Mouse (Mus musculus) cerebellum, postnatal 14 days (tissue): Measurements from ENCODE around the gene Tnik.

ENCODE experiments used
- DNase-seq, 2 experiments: peaks; one replicate each; pipeline ENCODE4 v3.0.0; 2021; ENCODE audit warnings: mixed read lengths in 2 of 2

The Tnik gene

DNA sequence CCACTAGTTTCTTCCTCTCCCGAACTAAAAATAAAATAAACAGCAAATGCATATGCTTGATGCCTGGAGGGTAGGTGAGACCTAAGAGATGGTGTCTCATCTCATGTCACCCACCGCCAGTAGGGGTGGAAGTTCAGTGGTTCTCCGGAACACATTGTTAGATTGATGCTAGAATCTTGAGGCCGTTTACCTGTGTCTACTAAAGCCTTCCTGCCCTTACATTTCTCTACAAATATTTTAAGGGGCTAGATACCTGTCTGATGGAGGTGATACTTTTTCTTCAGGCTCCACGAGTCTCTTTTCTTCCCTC is 1.8 kb downstream of the Tnik start:
- DNase-seq = no peak

DNA sequence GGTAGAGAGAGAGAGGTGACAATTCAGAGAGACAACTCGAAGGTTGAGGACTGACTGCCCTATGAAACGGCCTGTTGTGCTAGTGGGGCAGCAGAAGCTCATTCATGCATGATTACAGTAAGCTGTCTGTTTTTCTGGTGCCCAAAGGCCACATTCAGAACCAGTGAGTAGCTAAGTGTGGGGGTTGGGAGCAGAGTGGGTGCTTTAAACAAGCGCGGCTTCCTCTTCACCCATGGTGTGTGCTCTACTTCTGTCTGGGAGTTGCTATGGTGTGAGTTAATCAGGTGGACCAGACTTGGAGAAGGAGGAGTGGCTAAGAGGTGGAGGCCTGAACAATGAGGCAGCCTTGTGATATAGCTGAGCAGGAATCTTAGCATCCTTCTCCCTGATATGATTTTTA is 2.2 kb downstream of the Tnik start:
- peak; percentile 63 to 67 for DNase-seq

DNA sequence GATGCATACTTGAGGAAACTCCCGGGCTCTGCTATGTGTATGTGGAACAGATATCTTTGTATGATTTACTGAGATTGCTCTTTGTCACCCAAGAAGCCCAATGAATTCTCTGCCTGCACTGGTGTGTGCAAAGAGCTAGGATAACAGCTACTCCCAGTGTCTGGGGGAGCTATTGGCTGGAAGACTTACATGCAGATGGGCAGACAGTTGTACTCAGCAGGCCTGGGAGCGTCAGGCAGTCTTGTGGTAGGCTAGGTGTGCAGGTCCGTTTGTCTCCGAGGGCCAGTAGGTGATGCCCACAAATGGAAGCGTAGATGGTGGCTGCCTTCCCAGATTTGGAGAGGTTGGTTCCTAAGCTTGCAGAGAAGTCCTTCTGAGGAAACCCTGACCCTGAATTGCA is 2.6 kb downstream of the Tnik start:
- peak; percentile 71 to 80 for DNase-seq

DNA sequence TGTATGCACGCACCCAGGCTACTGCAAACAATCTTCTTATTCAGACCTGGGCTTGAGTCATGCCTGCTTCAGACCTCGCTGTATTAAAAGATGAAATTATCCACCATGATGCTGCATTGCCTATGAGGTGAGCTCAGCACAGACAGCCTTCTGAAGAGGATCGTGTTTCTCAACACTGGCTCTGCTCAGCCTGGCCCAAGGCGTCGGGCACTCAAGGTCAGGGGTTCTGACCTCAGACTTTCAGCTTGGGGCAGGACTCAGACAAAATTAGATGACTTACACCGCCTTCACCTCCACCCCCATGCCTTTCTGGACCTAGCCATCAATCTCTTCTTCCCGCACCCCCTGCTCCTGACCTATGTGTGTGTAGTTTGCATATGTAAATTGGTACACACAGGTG is 4.2 kb downstream of the Tnik start:
- DNase-seq = no peak

DNA sequence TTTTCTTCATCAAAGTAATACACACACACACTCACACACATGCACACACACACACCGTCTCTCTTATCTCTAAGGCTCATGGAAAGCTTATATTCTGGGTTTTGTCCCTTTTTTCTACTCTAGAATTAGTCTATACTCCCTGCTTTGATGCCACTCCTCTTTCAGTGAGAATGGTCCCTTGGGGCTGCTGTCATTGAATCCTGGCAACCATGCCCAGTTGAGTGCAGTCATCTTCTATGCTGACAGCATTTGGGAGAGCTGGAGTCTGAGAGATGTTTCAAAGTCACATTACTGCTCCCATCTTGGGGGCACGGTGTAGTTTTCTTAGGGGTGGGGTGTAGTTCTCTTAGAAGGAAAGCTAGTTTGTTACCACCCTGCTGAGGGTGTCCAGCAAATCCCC is 6.7 kb downstream of the Tnik start:
- DNase-seq = peak in 1 of 2 experiments; percentile 26

DNA sequence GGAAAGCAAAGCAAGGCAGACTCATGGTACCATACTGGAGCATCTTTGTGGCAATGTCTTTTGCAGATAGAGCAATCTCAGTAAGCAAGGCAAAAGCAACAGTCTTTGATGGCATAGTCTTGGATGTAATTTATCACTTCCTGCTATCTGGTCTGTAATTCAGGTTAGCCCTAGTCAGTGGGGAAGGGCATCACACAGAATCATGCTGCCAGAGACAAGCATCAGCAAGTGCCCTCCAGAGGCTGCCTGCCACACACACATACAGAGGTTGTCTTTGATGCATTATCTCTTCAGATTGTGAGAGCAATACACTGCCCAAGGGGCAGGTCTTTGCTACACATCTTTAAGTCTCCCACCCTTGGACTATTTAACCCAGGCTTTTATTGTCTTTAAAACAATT is 8.9 kb downstream of the Tnik start:
- DNase-seq = no peak

DNA sequence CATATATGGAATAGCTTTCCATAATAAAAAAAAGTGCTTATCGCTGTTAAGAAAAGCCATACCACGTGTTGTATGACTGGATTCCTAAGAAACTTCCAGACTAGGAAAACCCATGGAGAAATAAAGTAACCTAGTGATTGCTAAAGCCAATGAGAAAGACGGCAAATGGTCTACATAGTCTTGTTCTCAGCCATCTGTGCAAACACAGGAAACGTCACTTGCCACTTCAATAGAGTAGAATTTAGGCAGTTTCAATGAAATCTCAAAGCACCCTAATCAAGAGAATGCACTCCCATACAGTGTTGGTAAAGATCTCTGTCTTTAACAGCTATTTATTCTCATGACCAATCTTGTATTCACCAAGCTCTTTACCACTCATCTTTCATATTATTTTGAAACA is 11.7 kb downstream of the Tnik start:
- no peak for DNase-seq

DNA sequence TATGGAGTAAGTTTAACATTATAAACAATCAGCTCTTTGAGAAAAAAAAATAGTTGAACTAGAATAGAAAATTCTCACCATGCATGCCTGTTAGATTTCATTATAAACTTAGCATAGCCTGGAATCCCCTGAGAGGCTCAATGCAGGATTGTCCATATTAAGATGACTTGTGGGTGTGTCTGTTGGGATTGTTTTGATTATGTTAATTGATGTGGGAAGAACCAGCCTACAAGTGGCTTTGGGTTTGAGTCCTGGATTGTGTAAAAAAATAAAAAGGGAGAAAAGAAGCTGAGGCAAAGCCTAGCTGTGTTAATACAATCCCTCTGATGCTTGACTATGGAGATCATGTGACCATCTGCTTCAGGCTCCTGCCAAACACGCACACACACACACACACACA is 26.7 kb downstream of the Tnik start:
- DNase-seq = peak in 1 of 2 experiments; percentile 37

DNA sequence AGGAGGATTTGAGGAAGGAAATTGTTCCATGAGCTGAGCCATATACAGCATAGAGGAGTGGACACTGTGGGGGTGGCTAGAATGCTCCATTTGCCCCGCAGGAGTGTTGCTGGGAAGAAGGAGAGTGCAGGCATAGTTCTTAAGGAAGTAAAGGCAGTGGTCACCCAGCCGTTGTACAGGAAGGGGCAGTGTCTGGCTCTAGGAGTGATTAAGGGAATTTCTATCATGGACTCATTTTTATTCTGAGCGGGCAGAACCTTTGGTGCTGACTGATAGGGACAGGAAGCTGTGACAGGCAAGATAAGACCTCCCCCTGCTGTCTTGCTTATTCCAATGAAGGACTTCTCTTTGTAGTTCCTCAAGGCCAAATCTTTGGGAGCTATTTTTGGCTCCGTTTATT is 38.4 kb downstream of the Tnik start:
- DNase-seq = no peak

DNA sequence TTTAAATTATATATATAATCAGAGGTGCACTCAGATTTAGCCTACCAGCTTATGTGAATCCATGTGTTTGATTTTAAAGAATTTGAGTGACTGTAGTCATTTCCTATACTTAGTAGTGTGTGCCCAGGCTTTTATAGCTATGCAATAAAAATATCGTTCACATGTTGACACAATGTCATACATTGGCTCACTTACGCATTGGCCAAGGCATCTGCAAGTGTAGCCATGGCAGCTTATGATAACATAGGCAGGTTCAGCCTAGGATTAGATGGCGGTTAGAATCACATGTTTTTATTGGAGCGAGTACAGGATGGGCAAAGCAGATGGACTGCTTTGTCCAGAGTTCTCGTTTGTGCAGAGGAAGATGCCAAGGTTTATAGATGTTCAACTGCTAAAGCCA is 40.9 kb downstream of the Tnik start:
- DNase-seq = no peak

DNA sequence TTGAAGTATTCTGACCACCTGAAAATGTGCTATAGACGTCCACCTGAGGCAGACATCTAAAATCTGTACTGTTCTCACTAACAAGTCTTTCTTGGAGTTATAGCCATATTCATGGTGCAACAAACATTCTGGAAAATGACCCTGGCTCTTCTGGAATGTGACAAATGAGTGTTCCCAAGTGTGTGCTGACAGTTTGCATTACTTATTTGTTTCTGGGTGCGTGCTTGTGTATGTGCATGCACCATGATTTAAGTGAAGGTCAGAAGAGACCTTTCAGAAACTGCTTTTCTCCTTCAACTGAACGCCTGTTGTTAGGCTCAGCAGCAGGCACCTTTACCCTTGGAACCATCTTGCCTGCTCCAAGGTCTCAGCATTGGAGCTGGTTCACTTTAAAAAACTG is 43.8 kb downstream of the Tnik start:
- DNase-seq = no peak

DNA sequence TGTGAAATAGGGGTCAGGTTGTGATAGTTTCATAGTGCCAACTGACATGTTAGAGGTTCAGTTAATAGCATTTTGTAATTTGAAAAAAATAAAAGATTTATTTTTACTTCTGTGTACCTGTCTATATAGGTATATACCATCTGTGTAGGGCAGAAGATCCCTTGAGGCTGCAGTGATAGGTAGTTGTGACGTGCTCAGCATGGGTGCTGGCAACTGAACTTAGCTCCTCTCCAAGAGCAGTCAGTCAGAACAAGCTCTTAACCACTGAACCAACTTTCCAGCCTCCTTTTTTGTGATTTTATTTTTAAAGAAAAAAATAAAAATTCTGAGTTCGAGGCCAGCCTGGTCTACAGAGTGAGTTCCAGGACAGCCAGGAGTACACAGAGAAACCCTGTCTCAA is 51.4 kb downstream of the Tnik start:
- DNase-seq = peak in 1 of 2 experiments; percentile 51

DNA sequence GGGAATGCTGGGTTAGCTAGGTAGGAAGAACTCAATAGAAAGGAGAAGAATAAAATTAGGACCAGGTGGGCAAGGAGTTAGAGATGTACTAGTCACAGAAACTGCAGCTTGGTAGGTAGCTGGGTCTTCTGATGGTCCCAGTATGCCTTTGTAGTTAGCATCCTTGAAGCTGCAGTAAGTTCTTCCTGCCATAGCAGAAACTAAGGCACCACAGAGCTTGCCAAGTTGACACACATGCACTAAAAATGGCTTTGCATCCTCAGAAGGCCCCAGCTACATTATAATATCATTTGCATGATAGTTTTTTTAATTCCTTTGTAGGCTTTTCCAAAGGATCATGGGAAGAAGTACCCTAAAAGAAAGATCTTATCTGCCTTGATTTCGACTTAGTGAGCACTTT is 54.3 kb downstream of the Tnik start:
- no peak for DNase-seq

DNA sequence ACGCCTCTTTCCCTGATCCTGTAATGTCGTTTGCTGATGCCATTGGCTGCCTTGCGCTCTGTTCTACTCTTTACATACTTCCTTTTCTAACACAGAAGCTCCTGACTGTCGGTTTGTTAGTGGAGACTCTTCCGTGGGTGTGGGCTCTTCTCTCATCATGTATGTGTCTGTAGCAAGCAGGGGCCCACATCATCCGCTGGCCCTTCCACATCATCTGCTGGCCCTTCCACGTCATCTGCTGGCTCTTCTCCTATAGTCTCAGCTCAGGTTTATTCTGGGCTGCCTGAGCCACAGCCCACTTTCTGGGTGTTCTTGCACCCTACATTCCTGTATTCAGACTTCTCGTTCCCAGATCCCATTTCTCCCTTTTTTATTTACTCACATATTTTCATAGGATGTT is 58.6 kb downstream of the Tnik start:
- DNase-seq = no peak

DNA sequence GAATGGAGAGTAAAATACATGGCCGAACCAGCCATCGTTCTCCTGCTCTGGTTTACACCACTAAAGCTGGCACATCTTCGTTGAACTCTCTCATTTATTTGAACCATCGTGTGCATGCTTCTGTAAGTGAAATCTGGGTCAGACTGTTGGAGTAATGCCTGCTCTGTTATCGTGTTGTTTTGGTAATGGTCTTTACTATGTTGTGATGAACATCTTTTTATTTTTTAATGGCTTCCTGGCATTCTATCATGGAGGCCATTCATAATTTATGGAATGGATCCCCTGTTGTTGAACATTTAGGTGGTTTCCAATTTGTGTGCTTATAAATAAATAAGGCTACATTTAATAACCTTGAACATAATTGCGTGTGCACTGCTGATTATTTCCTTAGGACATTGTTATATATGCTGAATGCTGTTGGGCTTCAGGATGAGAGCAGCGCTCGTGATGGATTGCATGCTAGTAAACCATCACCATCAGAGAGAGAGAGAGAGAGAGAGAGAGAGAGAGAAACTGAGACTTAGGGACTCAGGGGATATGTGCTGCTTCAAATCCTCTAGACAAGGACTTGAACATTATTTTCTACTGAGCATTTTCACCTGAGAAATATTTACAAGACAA is 62.7 kb downstream of the Tnik start:
- no peak for DNase-seq

DNA sequence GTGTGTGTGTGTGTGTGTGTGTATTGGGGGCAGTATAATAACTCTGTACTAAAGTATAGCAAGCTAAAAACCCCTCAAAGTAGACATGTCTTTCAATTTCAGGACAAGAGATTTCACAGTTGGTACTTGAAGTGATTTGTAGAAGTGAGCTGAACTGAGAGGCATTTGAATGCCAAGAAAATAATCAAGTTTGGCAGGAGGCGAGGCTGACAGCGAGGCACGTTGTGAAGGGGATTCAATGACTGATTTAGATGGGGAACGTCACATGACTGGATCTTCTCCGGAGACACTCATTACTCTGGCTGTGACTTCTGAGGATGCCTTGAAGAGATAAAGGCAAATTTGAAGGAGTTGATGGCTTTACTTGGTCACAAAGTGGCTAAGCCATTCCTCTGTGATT is 69.3 kb downstream of the Tnik start:
- peak in 1 of 2 experiments; percentile 45 for DNase-seq

DNA sequence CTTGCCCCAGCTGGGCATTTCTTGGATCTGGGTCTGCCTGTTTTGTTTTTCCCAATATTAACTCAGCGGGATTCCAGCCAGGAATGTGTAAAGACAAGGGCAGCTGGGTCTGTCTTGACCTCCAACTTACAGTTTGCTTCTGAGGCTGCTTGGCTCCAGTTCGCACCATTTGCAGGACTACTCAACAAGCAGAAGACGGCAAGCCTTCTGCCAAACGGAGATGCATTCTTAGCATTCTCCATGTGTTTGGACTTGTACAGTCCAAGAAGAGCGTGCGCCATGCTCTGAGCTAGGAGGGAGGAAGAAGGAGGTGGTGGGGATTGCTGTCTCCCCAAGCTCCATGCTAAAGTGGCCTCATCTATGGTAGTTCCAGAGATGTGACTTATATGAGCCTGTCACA is 70.9 kb downstream of the Tnik start:
- peak in 1 of 2 experiments; percentile 40 for DNase-seq

DNA sequence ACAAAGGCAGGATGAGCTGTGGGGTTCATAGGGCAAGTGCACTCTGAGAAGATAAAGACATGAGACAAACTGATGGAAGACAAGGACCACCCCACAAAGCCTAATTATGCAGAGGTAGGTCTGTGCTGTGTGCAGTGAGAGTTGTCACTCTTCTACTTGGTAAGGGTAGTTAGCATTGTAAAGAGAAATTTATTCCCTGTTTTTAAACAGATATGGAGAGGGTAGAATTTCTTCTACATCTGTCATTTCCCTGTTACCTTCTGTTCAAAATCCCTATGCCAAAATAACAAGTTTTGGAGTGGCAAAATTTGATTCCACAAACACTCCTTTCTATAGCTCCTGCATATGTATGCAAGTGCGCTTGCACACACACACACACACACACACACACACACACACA is 71.5 kb downstream of the Tnik start:
- no peak for DNase-seq

DNA sequence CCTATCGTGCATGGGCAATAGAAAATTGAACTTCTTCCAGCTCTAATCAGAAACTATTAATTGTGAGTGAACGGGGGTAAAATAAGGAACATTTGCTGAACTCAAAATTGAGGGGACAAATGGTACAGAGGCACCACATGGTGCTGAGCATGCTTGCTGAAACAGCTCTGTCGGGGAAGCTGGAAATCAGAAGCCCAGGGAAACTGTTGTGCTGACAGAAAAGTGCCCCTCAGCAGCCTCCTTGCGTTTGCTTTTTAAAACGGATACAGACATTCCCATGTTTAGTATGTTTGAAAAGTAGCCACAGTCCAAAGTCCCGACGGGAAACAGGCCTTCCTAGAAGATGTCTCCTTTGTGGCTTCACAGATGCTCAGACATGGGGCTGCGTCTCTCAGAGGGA is 77.1 kb downstream of the Tnik start:
- DNase-seq = no peak

DNA sequence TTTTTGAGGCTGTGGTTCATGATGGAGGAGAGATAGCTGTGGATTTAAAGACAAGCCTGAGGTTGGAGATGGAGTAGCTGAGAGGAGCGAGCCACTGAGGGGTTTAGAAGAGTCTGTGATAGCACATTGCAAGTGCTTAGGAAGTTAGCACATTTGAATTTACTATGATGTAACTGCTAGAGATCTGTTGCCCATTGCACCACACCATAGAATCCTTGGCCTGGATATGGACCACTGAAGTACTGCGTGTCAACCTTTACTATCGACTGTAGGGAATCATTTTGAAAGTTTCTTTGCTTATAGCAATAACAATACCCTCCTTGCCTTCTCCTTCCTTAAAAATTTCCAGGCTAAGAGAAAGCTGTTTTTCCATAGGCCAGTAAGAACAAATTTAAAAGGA is 80.2 kb downstream of the Tnik start:
- no peak for DNase-seq

DNA sequence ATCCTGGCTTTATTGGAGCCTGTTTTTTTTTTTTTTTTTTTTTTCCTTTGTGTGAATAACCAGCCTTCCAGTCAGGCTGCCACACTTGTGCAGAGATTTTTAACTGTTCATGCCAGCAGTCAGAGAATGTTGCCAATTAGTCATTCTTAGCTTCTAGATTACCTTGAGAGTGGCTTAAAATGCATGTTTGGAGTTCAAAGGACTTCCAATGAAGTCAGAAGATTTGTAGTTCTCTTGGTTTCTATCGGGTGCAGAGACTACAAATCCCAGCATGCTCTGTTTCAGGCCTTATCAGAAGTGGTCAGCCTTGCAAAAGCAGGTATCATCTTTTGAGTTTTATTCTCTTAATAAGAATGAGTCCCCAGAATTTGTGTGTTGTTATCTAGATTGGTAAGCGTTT is 80.6 kb downstream of the Tnik start:
- DNase-seq = peak in 1 of 2 experiments; percentile 35

DNA sequence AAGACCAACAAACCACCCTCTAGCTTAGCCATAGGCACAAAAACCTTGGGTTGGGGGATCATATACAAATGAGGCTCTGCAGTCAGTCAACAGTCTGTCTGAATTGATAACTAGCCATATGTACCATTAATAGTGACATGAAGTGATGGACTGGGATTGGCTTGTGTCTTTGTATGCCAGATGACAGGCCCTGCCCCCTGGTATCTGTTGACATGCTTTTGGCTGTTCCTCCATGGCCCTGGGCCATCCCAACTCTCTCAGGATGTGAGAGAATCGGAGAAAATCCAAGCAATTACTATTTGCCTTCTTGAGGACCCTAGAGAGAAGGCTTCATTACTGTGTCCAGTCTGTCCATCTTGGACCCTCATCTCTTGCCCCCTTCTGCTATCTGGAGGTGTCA is 82.4 kb downstream of the Tnik start:
- DNase-seq = peak; percentile 83 to 85

DNA sequence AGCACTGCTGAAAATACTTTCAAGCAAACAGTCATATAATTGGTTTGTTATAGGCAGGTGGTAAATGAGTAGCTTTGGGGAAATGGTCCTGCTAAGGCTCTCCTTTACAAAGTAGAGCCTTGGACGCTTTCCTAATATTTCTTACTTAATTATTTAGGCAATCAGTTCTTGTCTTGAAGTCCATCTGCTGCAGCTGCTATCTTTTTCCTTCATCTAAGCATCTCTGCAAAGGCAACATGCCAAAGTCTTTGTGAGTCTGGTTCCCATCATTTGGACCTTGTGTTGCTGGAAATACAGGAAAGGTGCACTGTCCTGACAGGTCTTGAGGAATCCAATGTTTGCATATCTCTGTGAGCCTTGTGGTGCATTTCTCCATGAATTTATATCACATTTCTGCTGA is 82.9 kb downstream of the Tnik start:
- DNase-seq = peak in 1 of 2 experiments; percentile 54

DNA sequence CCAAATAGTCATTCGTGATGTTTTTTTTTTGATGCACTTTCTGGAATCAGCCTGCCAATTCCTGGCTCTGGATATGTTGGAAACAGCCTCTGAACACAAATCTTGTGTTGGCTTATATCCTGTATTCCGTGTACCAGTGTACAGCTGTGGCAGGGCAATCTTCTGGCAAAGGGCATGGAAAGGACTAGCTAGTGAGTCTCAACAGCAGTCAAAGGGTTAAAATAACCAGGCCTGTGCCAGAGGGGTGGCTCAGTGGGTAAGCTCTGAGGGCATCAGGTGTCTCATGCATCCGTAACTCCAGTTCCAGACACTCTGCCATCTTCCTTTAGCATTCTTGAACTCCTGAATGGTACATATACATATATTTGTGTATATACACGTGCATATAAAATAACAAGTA is 83.5 kb downstream of the Tnik start:
- peak in 1 of 2 experiments; percentile 35 for DNase-seq

DNA sequence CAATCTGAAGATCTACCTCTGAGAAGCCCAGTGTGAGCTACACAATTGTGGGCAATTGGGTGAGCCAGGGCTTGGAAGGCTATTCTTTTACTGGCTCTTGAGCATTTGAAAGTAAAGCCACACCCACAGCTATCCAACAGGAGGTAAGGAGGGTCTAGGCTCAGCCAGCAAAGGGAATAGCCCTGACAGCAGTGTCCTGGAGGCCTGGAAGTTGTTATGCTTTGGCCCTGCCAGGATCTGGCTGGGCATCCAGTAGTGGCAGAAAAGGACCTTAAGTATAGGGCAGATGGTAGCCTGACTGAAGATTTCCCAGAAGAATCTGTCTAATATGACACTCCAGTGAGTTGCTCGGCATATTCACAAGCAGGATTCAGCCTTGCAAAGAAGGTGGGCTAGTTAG is 85.7 kb downstream of the Tnik start:
- peak in 1 of 2 experiments; percentile 60 for DNase-seq
